Mouse (Mus musculus) E14TG2a.4 (cell line): ENCODE results near the gene Ift52.
A peak's percentile ranks its signal among the peaks of the same experiment; 100 is the strongest.

Experiments
- H3K27me3 ChIP-seq: 2 replicates; pipeline ENCODE4 v1.6.1; 2014; ENCODE audit warnings: low read length, control low read depth; ENCODE audit not compliant: insufficient read depth
- H3K36me3 ChIP-seq: 2 replicates; pipeline ENCODE4 v1.6.1; 2014; ENCODE audit warnings: low read length, control low read depth; ENCODE audit not compliant: insufficient read depth
- H3K4me1 ChIP-seq: replicated peaks from 2 replicates; pipeline ENCODE4 v1.6.1; 2014; ENCODE audit warnings: low read depth, low read length, control low read depth
- H3K4me3 ChIP-seq: replicated peaks from 2 replicates; pipeline ENCODE4 v1.5.1; 2014; ENCODE audit warnings: mild to moderate bottlenecking, low read length
- H3K9me3 ChIP-seq: 2 replicates; pipeline ENCODE4 v1.6.1; 2014; ENCODE audit warnings: low read length, control low read depth
- CTCF ChIP-seq: conservative IDR thresholded peaks from 2 replicates; pipeline ENCODE4 v1.5.1; 2014; ENCODE audit warnings: low read length
- NANOG ChIP-seq: IDR thresholded peaks from 2 replicates; pipeline ENCODE4 v1.6.1; 2014; ENCODE audit warnings: borderline replicate concordance, low read length, mixed read lengths
- POU5F1 ChIP-seq: IDR thresholded peaks from 2 replicates; pipeline ENCODE4 v1.6.1; 2014; ENCODE audit warnings: low read length, borderline replicate concordance

The Ift52 gene

GRCm38 (mm10) chr2:163016916-163017743 lies at the start of gene Ift52:
Gene Ift52 (plus strand): TSS chr2:163017354.
- peaks cover 17% of the 10 kb centered on the region for H3K4me1 ChIP-seq
- no peaks in the 10 kb centered on the region for H3K9me3 ChIP-seq
- no peak for TF ChIP-seq NANOG
- TF ChIP-seq CTCF, result no peak
- TF ChIP-seq POU5F1, result no peak
- peaks cover 5% of the 10 kb centered on the region; the same call in 1 of the 2 replicates for H3K36me3 ChIP-seq
- no peaks in the 10 kb centered on the region for H3K27me3 ChIP-seq
- peak within 1 kb of the TSS; percentile 94 for H3K4me3 ChIP-seq

- no peaks in the 10 kb centered on the region for H3K9me3 ChIP-seq
- no peaks in the 10 kb centered on the region for H3K36me3 ChIP-seq
- TF ChIP-seq NANOG, result no peak
- TF ChIP-seq CTCF, result peak; percentile 62
- TF ChIP-seq POU5F1, result no peak
- H3K27me3 ChIP-seq, result peaks cover 26% of the 10 kb centered on the region
- peaks cover 9% of the 10 kb centered on the region for H3K4me1 ChIP-seq
- H3K4me3 ChIP-seq, result no peak overlapping the region
Observed at GRCm38 (mm10) chr2:162968357-162968756, 48.8 kb upstream of the Ift52 start.

- peaks cover 26% of the 10 kb centered on the region for H3K27me3 ChIP-seq
- H3K4me1 ChIP-seq, result peaks cover 15% of the 10 kb centered on the region
- no peak overlapping the region for H3K4me3 ChIP-seq
- TF ChIP-seq NANOG (no peak), CTCF (no peak), POU5F1 (no peak)
- H3K9me3 ChIP-seq, result no peaks in the 10 kb centered on the region
- no peaks in the 10 kb centered on the region for H3K36me3 ChIP-seq
Observed at GRCm38 (mm10) chr2:162969101-162969500, 48.1 kb upstream of the Ift52 start.

GRCm38 (mm10) chr2:162970896-162971295 lies 46.3 kb upstream of the Ift52 start:
- Histone ChIP-seq H3K4me1 (peaks cover 29% of the 10 kb centered on the region), H3K4me3 (no peak overlapping the region), H3K36me3 (no peaks in the 10 kb centered on the region), H3K27me3 (peaks cover 29% of the 10 kb centered on the region), H3K9me3 (no peaks in the 10 kb centered on the region)
- TF ChIP-seq NANOG (no peak), POU5F1 (no peak), CTCF (no peak)

GRCm38 (mm10) chr2:162972752-162973151 lies 44.4 kb upstream of the Ift52 start:
- H3K36me3 ChIP-seq, result no peaks in the 10 kb centered on the region
- no peaks in the 10 kb centered on the region for H3K9me3 ChIP-seq
- peaks cover 23% of the 10 kb centered on the region for H3K27me3 ChIP-seq
- H3K4me3 ChIP-seq, result no peak overlapping the region
- peaks cover 22% of the 10 kb centered on the region for H3K4me1 ChIP-seq
- no peak for TF ChIP-seq POU5F1
- TF ChIP-seq NANOG, result no peak
- no peak for TF ChIP-seq CTCF

- Histone ChIP-seq H3K4me3 (no peak overlapping the region), H3K9me3 (no peaks in the 10 kb centered on the region), H3K36me3 (no peaks in the 10 kb centered on the region), H3K27me3 (peaks cover 22% of the 10 kb centered on the region), H3K4me1 (peaks cover 22% of the 10 kb centered on the region)
- TF ChIP-seq CTCF, result no peak
- no peak for TF ChIP-seq POU5F1
- TF ChIP-seq NANOG, result no peak
Observed at GRCm38 (mm10) chr2:162973206-162973605, 43.9 kb upstream of the Ift52 start.

GRCm38 (mm10) chr2:162973637-162974036 lies 43.5 kb upstream of the Ift52 start:
- peaks cover 22% of the 10 kb centered on the region for H3K4me1 ChIP-seq
- TF ChIP-seq POU5F1 (no peak), CTCF (no peak), NANOG (no peak)
- H3K4me3 ChIP-seq, result no peak overlapping the region
- no peaks in the 10 kb centered on the region for H3K9me3 ChIP-seq
- H3K27me3 ChIP-seq, result peaks cover 22% of the 10 kb centered on the region
- H3K36me3 ChIP-seq, result no peaks in the 10 kb centered on the region

- peaks cover 22% of the 10 kb centered on the region for H3K4me1 ChIP-seq
- no peaks in the 10 kb centered on the region for H3K36me3 ChIP-seq
- TF ChIP-seq NANOG (no peak), CTCF (no peak), POU5F1 (no peak)
- peaks cover 13% of the 10 kb centered on the region for H3K27me3 ChIP-seq
- H3K4me3 ChIP-seq, result peak overlapping the region; percentile 29
- no peaks in the 10 kb centered on the region for H3K9me3 ChIP-seq
Observed at GRCm38 (mm10) chr2:162975157-162975775, 41.9 kb upstream of the Ift52 start.

GRCm38 (mm10) chr2:162976001-162976400 lies 41.2 kb upstream of the Ift52 start:
- H3K36me3 ChIP-seq, result no peaks in the 10 kb centered on the region
- H3K9me3 ChIP-seq, result no peaks in the 10 kb centered on the region
- peaks cover 22% of the 10 kb centered on the region for H3K4me1 ChIP-seq
- H3K4me3 ChIP-seq, result no peak overlapping the region
- TF ChIP-seq POU5F1, result no peak
- no peak for TF ChIP-seq NANOG
- peaks cover 10% of the 10 kb centered on the region; the same call in 1 of the 2 replicates for H3K27me3 ChIP-seq
